Mouse (Mus musculus) lung, adult 2 months (tissue): ENCODE measurements at regions not wholly inside any gene's neighbourhood (a gene's known extent, or its start where the extent isn't known, plus 50 kb on each side); places are given as distances from the start of the nearest gene placed in this dataset.

ENCODE experiments used
- CTCF ChIP-seq: fragments of 200-500 bp; IDR thresholded peaks from 2 replicates; pipeline ENCODE4 v1.5.1; 2011; ENCODE audit warnings: mild to moderate bottlenecking, low read length, control low read depth; ENCODE audit not compliant: insufficient read depth
- POLR2A ChIP-seq: fragments of 200-500 bp; IDR thresholded peaks from 2 replicates; pipeline ENCODE4 v1.6.1; 2011; ENCODE audit warnings: low read depth, mild to moderate bottlenecking, control low read depth, low read length, borderline replicate concordance; ENCODE audit errors: extremely low read depth

DNA sequence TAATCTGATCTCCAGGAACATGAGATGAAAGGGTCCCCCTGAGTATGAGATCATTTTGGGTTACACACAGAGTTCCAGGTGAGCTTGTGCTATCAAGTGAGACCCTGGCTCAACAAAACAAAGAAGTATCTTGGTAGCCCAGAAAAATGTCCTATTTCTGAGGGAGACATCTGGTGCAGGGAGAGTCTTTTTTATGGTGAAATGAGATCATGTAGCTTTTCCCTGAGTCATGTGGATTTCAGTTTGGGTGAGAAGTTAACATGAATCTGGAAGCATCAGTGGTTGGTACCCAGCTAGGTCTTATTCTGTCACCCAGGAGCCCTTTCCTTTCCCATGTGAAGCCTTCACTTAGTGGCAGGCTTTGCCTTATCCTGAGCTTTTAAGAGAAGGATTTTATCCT lies 113.8 kb downstream of the Edem1 start:
- TF ChIP-seq CTCF (no peak), POLR2A (no peak)
